Mouse (Mus musculus) 3134 (cell line): ENCODE measurements around the gene Itpr3.

Experiments
- DNase-seq: peaks from one replicate; pipeline ENCODE4 v3.0.0-alpha.2; 2011; ENCODE audit warnings: low spot score; ENCODE audit not compliant: insufficient read length; ENCODE audit errors: extremely low read depth

Itpr3 gene

DNA sequence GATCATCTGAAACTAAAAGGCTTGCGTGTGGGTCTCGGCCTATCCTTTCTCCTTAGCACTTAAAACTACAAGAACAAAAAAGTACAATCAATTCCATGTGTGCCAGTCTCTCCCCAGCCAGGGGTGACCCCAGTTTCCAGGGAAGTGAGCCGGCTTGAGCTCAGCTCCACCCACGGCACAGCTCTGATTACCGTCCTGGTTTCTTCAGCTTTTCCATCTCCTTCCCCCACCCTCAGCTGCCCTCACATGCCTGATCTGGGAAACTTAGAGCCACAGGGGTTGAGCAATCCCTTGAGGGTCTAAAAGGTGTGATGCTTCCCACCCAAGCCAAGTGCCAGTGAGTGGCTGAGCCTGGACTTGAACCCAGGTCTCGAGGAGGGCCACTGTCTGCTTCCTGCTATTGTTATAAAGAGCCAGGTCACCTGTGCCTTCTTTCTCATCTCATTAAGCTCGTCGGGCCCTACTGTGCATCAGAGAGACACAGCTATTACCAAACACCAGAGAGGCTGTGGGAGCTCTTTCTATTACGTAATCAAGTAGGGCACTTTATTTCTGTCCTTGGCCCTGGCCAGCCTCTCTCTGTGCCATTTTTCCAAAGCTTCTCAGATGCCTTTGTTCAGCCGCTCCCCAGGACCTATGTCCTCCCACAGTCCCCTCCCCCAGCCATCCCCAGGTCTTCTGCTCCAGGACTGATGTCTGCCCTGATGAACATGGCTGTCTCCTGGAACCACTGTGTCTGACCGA, 113.0 kb downstream of the Itpr3 start:
- DNase-seq: no peak

DNA sequence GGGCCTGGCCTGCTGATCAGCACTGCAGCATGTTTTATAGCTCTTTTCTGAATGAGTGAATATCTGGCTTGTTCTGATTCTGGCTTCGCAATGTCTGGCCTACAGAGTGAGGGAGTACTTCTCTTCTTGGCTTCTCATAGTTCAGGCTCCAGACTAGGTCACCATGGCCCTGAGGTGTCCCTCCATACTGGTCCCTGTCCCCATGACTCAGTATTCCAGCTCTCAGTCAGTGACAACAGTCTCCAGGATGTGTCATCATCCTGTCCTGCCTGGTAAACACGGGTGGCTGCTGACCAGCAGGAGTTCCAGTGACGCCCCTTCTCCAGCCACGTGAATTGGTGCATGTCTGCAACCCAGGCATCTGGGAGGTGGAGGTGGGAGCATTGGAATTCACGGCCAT, 114.0 kb downstream of the Itpr3 start:
- no peak for DNase-seq
